Mouse (Mus musculus) left cerebral cortex, postnatal 25 days (tissue): Measurements from ENCODE around the gene Adamts20. TPM values are rescaled to one million over a fixed set of nuclear protein-coding genes. Genes with fewer than 3 reads are reported as not detected.

Experiments
- DNase-seq, 2 experiments: peaks; one replicate each; pipeline ENCODE4 v3.0.0; 2022; ENCODE audit warnings: low spot score in 2 of 2, mixed read lengths in 1 of 2
- intact Hi-C: fragments of 180-260 bp; cut with DNase I; formaldehyde crosslinking; loops from one replicate; pipeline ENCODE4 v1.15.1; 2025
- total RNA-seq, 2 experiments: library from RNA; stranded (reverse); gene quantifications; 2 replicates each; pipeline ENCODE4 v1.2.3; 2021

The Adamts20 gene
- total RNA-seq, 2 experiments from 2014 or later = 7.8 to 9.9 TPM

- no peak for DNase-seq
- intact Hi-C loops = no loop called here
These were observed 244.5 kb downstream of the Adamts20 start for GRCm38 (mm10) chr15:94220686-94221085.

Other genes starting within 250 kb of the Adamts20 start
- gene Pus7l, start 78.1 kb upstream of the Adamts20 start, total RNA-seq = 1 to 10 TPM; 2.8 to 5.1 TPM
- 1 to 10 TPM; 1.7 to 2.1 TPM for gene Irak4, start 78.2 kb upstream of the Adamts20 start, total RNA-seq
- 10 to 100 TPM; 39.5 to 49.7 TPM for gene Twf1, start 124.5 kb upstream of the Adamts20 start, total RNA-seq
- gene Tmem117, start 163.8 kb upstream of the Adamts20 start, total RNA-seq = 1 to 10 TPM; 8.2 to 8.8 TPM